Mouse (Mus musculus) E14TG2a.4 (cell line): Measurements from ENCODE around the gene Ssr1.
A peak's percentile ranks its signal among the peaks of the same experiment; 100 is the strongest.

ENCODE experiments used
- H3K27me3 ChIP-seq: 2 replicates; pipeline ENCODE4 v1.6.1; 2014; ENCODE audit warnings: low read length, control low read depth; ENCODE audit not compliant: insufficient read depth
- H3K36me3 ChIP-seq: 2 replicates; pipeline ENCODE4 v1.6.1; 2014; ENCODE audit warnings: low read length, control low read depth; ENCODE audit not compliant: insufficient read depth
- H3K4me1 ChIP-seq: replicated peaks from 2 replicates; pipeline ENCODE4 v1.6.1; 2014; ENCODE audit warnings: low read depth, low read length, control low read depth
- H3K4me3 ChIP-seq: replicated peaks from 2 replicates; pipeline ENCODE4 v1.5.1; 2014; ENCODE audit warnings: mild to moderate bottlenecking, low read length
- H3K9me3 ChIP-seq: 2 replicates; pipeline ENCODE4 v1.6.1; 2014; ENCODE audit warnings: low read length, control low read depth
- CTCF ChIP-seq: conservative IDR thresholded peaks from 2 replicates; pipeline ENCODE4 v1.5.1; 2014; ENCODE audit warnings: low read length
- NANOG ChIP-seq: IDR thresholded peaks from 2 replicates; pipeline ENCODE4 v1.6.1; 2014; ENCODE audit warnings: borderline replicate concordance, low read length, mixed read lengths
- POU5F1 ChIP-seq: IDR thresholded peaks from 2 replicates; pipeline ENCODE4 v1.6.1; 2014; ENCODE audit warnings: low read length, borderline replicate concordance

Gene Ssr1

GRCm38 (mm10) chr13:37992638-37993371, 1.2 kb downstream of the Ssr1 start:
- Histone ChIP-seq H3K27me3 (0 out of 2 replicates have a peak, but pooled peaks cover 4% of the 10 kb centered on the region), H3K36me3 (peaks cover 43% of the 10 kb centered on the region), H3K4me1 (peaks cover 20% of the 10 kb centered on the region), H3K4me3 (peak overlapping the region; percentile 96), H3K9me3 (no peaks in the 10 kb centered on the region)
- TF ChIP-seq CTCF (no peak), POU5F1 (no peak)

GRCm38 (mm10) chr13:37989701-37990100, 4.3 kb downstream of the Ssr1 start:
- no peaks in the 10 kb centered on the region for H3K9me3 ChIP-seq
- H3K4me3 ChIP-seq, result no peak overlapping the region
- H3K4me1 ChIP-seq, result peaks cover 20% of the 10 kb centered on the region
- no peaks in the 10 kb centered on the region for H3K27me3 ChIP-seq
- H3K36me3 ChIP-seq, result peaks cover 73% of the 10 kb centered on the region
- no peak for TF ChIP-seq NANOG
- no peak for TF ChIP-seq POU5F1
- TF ChIP-seq CTCF, result no peak

GRCm38 (mm10) chr13:37986166-37986565, 7.9 kb downstream of the Ssr1 start:
- TF ChIP-seq NANOG (no peak), POU5F1 (no peak), CTCF (no peak)
- Histone ChIP-seq H3K27me3 (no peaks in the 10 kb centered on the region), H3K4me1 (0 out of 2 replicates have a peak, but pooled peaks cover 3% of the 10 kb centered on the region), H3K36me3 (peaks cover 99% of the 10 kb centered on the region), H3K9me3 (no peaks in the 10 kb centered on the region), H3K4me3 (no peak overlapping the region)

- no peaks in the 10 kb centered on the region for H3K9me3 ChIP-seq
- peaks cover 18% of the 10 kb centered on the region for H3K4me1 ChIP-seq
- no peak for TF ChIP-seq NANOG
- no peak for TF ChIP-seq POU5F1
- no peak for TF ChIP-seq CTCF
- peaks cover 97% of the 10 kb centered on the region for H3K36me3 ChIP-seq
- H3K27me3 ChIP-seq, result no peaks in the 10 kb centered on the region
- H3K4me3 ChIP-seq, result no peak overlapping the region
These were observed 13.0 kb downstream of the Ssr1 start for GRCm38 (mm10) chr13:37981063-37981462.

DNA sequence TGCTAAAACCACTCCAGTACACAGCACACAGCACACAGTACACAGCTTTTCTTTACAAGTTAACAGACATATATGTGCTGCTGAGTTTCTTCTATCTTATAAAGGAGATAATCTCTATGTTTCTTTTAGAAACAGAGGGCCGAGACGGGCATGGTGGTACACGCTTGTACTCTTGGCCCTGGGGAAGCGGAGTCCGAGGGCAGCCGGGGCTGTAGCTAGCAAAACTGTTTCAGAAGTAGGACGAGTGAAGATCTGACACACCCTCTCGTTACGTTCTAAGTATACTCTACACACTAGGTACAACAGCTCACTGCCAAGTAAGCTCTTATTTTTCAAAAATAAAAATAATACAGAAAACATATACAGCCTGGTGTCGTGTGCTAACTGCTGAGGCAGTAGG, 13.7 kb downstream of the Ssr1 start:
- Histone ChIP-seq H3K27me3 (no peaks in the 10 kb centered on the region), H3K36me3 (peaks cover 98% of the 10 kb centered on the region), H3K4me3 (no peak overlapping the region), H3K4me1 (peaks cover 17% of the 10 kb centered on the region), H3K9me3 (no peaks in the 10 kb centered on the region)
- TF ChIP-seq NANOG (no peak), POU5F1 (no peak), CTCF (no peak)

DNA sequence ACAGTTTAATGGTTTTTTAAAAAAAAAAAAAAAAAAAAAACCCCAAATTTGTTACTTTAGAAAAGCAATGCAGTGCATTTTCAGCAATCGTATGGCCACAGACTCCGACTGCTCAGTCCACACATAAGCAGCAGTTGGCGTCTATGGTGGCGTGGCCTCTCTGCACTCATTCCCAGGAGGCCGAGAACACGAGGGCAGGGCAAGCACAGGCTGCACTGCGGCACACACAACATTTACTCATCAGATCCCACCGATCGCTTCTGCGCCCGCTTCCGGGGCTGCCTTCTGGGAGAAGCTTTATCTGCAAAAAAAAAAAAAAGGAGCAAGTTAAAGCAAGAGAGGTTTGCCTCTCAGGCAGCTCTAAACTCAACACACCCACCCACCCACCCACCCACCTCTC, 14.5 kb downstream of the Ssr1 start:
- H3K4me3 ChIP-seq, result no peak overlapping the region
- peaks cover 93% of the 10 kb centered on the region for H3K36me3 ChIP-seq
- no peaks in the 10 kb centered on the region for H3K9me3 ChIP-seq
- TF ChIP-seq POU5F1 (no peak), CTCF (no peak), NANOG (no peak)
- H3K4me1 ChIP-seq, result peaks cover 17% of the 10 kb centered on the region
- H3K27me3 ChIP-seq, result no peaks in the 10 kb centered on the region

DNA sequence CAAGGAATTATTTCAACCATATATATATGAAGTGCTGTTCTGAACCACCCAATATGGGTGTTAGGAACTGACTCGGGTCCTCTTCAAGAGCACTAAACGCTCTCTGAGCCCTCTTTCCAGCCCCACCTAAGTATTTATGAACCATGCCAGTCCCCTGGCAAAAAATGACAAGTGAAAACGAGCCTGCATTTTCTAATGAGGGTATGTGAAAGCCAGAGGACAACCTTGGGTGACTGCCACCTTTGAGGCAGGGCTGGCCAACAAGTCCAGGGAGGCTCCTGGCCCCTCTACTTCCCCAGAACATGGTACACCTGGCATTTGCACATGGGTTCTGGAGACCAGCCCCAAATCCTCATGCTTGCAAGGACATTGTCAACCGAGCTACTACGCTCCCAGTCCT, 19.3 kb downstream of the Ssr1 start:
- Histone ChIP-seq H3K36me3 (peaks cover 74% of the 10 kb centered on the region), H3K9me3 (no peaks in the 10 kb centered on the region), H3K27me3 (no peaks in the 10 kb centered on the region), H3K4me1 (peaks cover 12% of the 10 kb centered on the region), H3K4me3 (no peak overlapping the region)
- no peak for TF ChIP-seq POU5F1
- TF ChIP-seq NANOG, result no peak
- TF ChIP-seq CTCF, result no peak

DNA sequence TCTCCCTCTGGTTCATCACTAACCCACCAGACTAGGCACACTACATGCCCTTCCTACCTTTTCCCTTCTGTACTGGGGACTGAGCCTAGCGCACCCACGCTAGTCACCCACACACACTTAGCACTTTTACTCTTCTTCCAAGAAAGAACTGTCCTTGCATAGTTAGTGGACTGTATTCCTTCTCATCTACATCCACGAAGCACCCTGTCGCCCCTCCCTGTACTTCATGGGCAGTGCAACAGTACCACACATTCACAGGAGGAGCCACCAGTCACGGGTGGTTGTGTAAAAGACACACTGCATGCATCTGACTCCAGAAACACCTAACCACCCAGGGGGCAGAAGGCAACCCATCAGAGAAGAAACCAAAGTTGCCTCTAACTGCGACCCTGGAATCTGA, 20.0 kb downstream of the Ssr1 start:
- no peaks in the 10 kb centered on the region for H3K27me3 ChIP-seq
- no peak for TF ChIP-seq POU5F1
- TF ChIP-seq NANOG, result no peak
- no peak for TF ChIP-seq CTCF
- peaks cover 68% of the 10 kb centered on the region for H3K36me3 ChIP-seq
- peaks cover 9% of the 10 kb centered on the region for H3K4me1 ChIP-seq
- H3K4me3 ChIP-seq, result no peak overlapping the region
- no peaks in the 10 kb centered on the region for H3K9me3 ChIP-seq

DNA sequence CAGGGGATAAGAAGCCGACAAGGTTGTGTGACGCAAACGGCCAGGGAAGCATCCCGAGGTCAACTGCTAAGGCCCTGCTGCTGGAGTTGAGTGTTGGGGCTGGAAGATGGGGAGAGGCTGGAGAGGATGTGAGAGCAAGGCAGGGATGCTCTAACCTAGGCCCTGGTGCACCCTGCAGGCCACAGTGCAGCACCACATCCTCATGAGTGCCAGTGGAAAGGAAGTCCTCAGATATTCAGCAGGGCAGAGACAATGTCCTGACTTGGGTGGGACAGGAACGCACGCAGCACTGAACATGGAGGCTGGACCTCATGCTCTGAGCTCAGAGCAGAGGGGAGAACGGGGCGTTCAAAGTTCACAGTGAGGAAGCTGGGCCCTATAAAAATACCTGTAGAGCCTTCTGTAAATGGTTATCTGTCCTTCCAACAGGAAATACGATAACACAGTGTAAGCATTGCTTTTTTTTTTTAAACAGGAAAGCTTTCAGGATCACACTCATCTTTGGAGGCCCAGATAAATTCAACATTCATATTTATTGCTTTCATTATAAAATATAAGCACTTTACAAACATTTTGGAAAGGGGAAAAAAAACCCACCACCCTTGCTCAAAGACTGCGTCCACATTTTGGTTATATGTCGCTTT, 23.0 kb downstream of the Ssr1 start:
- Histone ChIP-seq H3K4me3 (no peak overlapping the region), H3K36me3 (peaks cover 38% of the 10 kb centered on the region), H3K9me3 (no peaks in the 10 kb centered on the region), H3K4me1 (peaks cover 32% of the 10 kb centered on the region), H3K27me3 (no peaks in the 10 kb centered on the region)
- TF ChIP-seq CTCF (no peak), NANOG (no peak), POU5F1 (no peak)
